Mouse (Mus musculus) heart, postnatal 0 days (tissue): Measurements from ENCODE around the gene Polr3h. TPM values are rescaled to one million over a fixed set of nuclear protein-coding genes. Genes with fewer than 3 reads are reported as not detected.
A peak's percentile ranks its signal among the peaks of the same experiment; 100 is the strongest.

ENCODE experiments used
- ATAC-seq: fragments of 200-750 bp; cut with Nextera tagmentation; 2 replicates; pipeline ENCODE4 v1.8.0; 2017; ENCODE audit warnings: low read depth, moderate number of reproducible peaks, moderate library complexity; ENCODE audit not compliant: insufficient read depth
- DNase-seq: peaks from one replicate; pipeline ENCODE4 v3.0.0-alpha.2; 2016; ENCODE audit warnings: low spot score
- H3K27ac ChIP-seq: fragments of 300-500 bp; sonication (generic); 2 replicates; pipeline ENCODE4 v1.5.1; 2014; ENCODE audit warnings: low read depth, mild to moderate bottlenecking
- H3K27me3 ChIP-seq: fragments of 300-500 bp; sonication (generic); 2 replicates; pipeline ENCODE4 v1.6.1; 2014; ENCODE audit warnings: low read length, mixed read lengths; ENCODE audit not compliant: control insufficient read depth, insufficient read depth
- H3K36me3 ChIP-seq: fragments of 300-500 bp; sonication (generic); replicated peaks from 2 replicates; pipeline ENCODE4 v1.6.1; 2014; ENCODE audit warnings: low read length, mixed read lengths; ENCODE audit not compliant: control insufficient read depth, insufficient read depth
- H3K4me1 ChIP-seq: fragments of 300-500 bp; sonication (generic); 2 replicates; pipeline ENCODE4 v1.6.1; 2014; ENCODE audit warnings: antibody characterized with exemption; ENCODE audit not compliant: control insufficient read depth, insufficient read depth
- H3K4me2 ChIP-seq: fragments of 300-500 bp; sonication (generic); 2 replicates; pipeline ENCODE4 v1.6.1; 2014; ENCODE audit warnings: low read depth, mild to moderate bottlenecking, low read length, moderate library complexity
- H3K4me3 ChIP-seq: fragments of 300-500 bp; sonication (generic); 2 replicates; pipeline ENCODE4 v1.5.1; 2014; ENCODE audit warnings: low read depth, low read length
- H3K9ac ChIP-seq: fragments of 300-500 bp; sonication (generic); replicated peaks from 2 replicates; pipeline ENCODE4 v1.6.1; 2014; ENCODE audit warnings: low read depth, low read length, mixed read lengths
- H3K9me3 ChIP-seq: fragments of 300-500 bp; sonication (generic); replicated peaks from 2 replicates; pipeline ENCODE4 v1.6.1; 2016; ENCODE audit warnings: low read length; ENCODE audit not compliant: control insufficient read depth
- CTCF ChIP-seq: IDR thresholded peaks from 2 replicates; pipeline ENCODE4 v1.5.1; 2016; ENCODE audit warnings: antibody characterized with exemption, control low read depth, low read depth
- EP300 ChIP-seq: IDR thresholded peaks from 2 replicates; pipeline ENCODE4 v1.6.1; 2016; ENCODE audit warnings: antibody characterized with exemption, low read depth
- whole genome bisulfite sequencing: fragments of 180-500 bp; shearing (Covaris S2); extraction: QIAGEN DNeasy Blood & Tissue Kit; methylation state at CpG from one replicate; pipeline ENCODE4 v1.1.7; 2014; 5-methylcytosine and 5-hydroxymethylcytosine counted together
- polyA plus RNA-seq: library from polyadenylated mRNA; unstranded; fragments of >200 nt; fragmentation: Nextera tagmentation; extraction: Ambion mirVana; gene quantifications from 2 replicates; pipeline ENCODE4 v1.2.1, GENCODE M21; 2015
- total RNA-seq: library from RNA; depleted of rRNA; stranded (reverse); fragments of >200 nt; gene quantifications from 2 replicates; pipeline ENCODE4 v1.2.3, GENCODE M21; 2014; ENCODE audit warnings: low replicate concordance

Polr3h gene
- total and polyA plus RNA-seq, 2 experiments from 2014 or later = 14.8 to 321 TPM

DNA sequence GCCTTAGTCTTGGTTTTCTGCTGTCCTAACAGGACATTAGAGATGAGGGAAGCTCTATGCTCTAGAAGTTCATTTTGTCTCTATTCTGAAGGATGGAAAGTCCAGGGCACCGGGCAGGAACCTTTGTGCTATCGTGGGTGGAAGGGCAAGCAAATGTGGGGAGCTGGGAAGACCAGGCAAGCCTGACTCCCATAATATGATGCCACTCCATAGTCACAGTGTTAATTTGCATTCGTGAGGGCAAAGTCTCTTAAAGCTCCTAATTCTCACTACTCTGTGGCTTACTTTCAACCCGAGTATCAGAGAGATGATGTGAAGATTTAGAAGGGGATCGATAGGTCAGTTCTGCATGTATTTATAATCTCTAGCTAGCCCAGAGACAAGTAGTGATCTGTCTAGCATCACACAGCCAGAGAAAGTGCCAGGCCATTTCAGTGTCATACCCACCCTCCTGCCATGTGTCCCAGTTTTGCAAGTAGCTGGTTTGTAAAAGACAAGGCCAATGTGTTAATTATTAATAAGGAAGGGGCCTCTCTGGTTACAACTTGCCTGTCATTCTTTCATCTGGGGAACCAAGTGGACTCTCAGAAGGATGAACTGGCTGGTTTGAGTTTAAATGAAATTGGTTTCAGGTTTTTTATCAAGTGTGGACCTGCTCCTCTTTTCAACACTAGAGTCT, 28.3 kb downstream of the Polr3h start:
- Histone ChIP-seq H3K9me3 (no peaks in the 10 kb centered on the region), H3K27me3 (no peaks in the 10 kb centered on the region), H3K9ac (no peak overlapping the region), H3K36me3 (peaks cover 71% of the 10 kb centered on the region), H3K4me3 (no peak overlapping the region), H3K27ac (0 out of 2 replicates have a peak overlapping the region, but pooled peaks have one; percentile 49), H3K4me1 (peaks cover 9% of the 10 kb centered on the region; the same call in 1 of the 2 replicates), H3K4me2 (no peak overlapping the region)
- 90% methylated on average over 5 of the region's 5 CpGs for whole genome bisulfite sequencing
- TF ChIP-seq CTCF (no peak), EP300 (no peak)
- ATAC-seq (no peak), DNase-seq (no peak)

DNA sequence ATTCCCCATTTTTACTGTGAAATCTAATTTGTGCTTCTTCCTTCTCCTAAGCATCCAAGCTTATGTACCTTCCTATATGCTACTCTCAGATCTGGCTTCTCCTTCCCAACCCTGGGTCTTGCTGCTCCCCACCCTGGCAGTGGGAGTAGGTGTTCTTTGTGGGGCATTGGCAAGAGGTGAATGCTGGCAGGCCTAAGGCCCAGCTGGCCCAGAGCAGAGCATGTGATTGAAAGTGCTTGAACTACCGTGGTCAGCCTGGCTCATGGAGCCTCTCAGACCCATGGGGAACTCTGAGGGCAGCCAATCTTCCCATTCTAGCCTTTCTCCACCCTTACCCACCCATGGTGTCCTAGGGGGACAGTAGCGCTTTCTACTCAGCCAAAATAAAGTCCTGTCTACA, 29.6 kb downstream of the Polr3h start:
- H3K4me2 ChIP-seq = no peak overlapping the region
- H3K27ac ChIP-seq = no peak overlapping the region
- H3K4me1 ChIP-seq = peaks cover 9% of the 10 kb centered on the region; the same call in 1 of the 2 replicates
- 51% methylated on average over 2 of the region's 2 CpGs for WGBS
- H3K9me3 ChIP-seq = no peaks in the 10 kb centered on the region
- no peak for ATAC-seq
- H3K9ac ChIP-seq = no peak overlapping the region
- no peak for TF ChIP-seq EP300
- no peak for TF ChIP-seq CTCF
- no peaks in the 10 kb centered on the region for H3K27me3 ChIP-seq
- H3K4me3 ChIP-seq = no peak overlapping the region
- DNase-seq = no peak
- H3K36me3 ChIP-seq = peaks cover 69% of the 10 kb centered on the region

GRCm38 (mm10) chr15:81894002-81894401, 32.0 kb downstream of the Polr3h start:
- Histone ChIP-seq H3K9ac (no peak overlapping the region), H3K4me1 (peaks cover 4% of the 10 kb centered on the region; the same call in 1 of the 2 replicates), H3K4me2 (no peak overlapping the region), H3K27me3 (no peaks in the 10 kb centered on the region), H3K36me3 (peaks cover 72% of the 10 kb centered on the region), H3K27ac (no peak overlapping the region), H3K4me3 (no peak overlapping the region), H3K9me3 (no peaks in the 10 kb centered on the region)
- 63% methylated on average over 1 of the region's 1 CpGs for WGBS
- TF ChIP-seq CTCF (no peak), EP300 (no peak)
- ATAC-seq (no peak), DNase-seq (no peak)

DNA sequence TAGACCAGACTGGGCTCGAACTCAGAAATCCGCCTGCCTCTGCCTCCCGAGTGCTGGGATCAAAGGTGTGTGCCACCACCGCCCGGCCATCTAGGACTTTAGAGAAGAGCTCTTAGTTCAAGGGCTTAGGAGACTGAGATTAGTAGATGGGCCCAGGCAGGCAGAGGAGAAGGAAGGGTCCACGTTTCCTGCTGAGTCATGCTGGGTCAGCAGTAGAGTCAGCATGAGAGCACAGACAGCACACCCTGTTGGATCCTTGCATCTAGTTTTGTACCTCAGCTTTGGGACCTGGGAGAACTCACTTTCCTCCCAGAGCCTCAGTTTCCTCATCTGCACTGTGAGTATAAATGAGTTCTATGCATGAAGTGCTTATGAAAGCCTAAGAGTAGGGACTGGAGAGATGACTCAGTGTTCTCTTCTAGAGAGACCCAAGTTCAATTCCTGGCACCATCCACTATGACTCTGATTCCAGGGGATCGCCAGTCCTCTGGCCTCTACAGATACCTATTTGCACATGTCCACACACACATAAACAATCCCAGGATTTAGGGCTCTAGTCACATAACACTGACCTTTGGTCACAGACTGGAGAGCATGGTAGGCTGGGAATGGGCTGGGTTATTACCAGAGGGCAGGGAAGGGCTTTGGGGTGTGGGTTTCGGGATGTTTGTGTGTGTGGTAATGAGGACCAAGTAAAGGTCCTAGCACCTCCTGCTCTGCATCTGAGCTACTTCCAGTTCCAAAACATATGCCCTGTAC, 34.0 kb downstream of the Polr3h start:
- no peak overlapping the region for H3K4me2 ChIP-seq
- H3K4me1 ChIP-seq = 0 out of 2 replicates have a peak, but pooled peaks cover 3% of the 10 kb centered on the region
- peaks cover 75% of the 10 kb centered on the region for H3K36me3 ChIP-seq
- no peak overlapping the region for H3K4me3 ChIP-seq
- no peak overlapping the region for H3K9ac ChIP-seq
- no peaks in the 10 kb centered on the region for H3K9me3 ChIP-seq
- ATAC-seq (no peak), DNase-seq (no peak)
- TF ChIP-seq EP300 (no peak), CTCF (no peak)
- H3K27ac ChIP-seq = no peak overlapping the region
- H3K27me3 ChIP-seq = no peaks in the 10 kb centered on the region
- 81% methylated on average over 8 of the region's 8 CpGs for WGBS

DNA sequence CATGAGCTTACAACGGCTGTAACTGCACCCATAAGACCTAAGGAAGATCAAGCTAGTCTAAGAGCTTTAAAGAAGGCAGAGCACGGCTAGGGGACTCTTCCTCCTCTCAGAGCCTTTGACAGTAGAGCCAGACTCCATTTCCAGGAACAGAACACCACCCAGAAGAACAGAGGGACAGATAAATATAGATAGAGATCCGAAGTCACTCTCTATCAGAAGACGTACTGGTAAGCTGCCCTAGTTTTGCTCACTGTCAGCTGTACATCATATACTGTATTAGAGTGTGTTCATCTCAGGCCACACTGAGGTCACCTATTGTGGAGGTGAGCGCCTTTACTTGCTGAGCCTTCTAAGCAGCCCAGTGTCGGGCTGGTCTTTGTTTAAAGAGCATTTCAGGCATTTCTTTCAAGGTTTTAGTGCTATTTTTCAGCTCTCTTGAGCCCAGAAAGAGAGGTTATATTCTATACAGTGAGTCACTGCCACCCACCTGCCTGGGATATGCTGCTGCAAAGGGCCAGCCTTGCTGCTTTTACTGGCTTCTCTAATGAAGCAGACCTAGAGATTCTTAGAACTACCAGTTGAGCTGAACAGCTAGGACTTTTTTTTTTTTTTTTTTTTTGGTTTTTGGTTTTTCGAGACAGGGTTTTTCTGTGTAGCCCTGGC, 34.8 kb downstream of the Polr3h start:
- Histone ChIP-seq H3K9me3 (no peaks in the 10 kb centered on the region), H3K4me1 (0 out of 2 replicates have a peak, but pooled peaks cover 3% of the 10 kb centered on the region), H3K27ac (no peak overlapping the region), H3K27me3 (no peaks in the 10 kb centered on the region), H3K36me3 (peaks cover 68% of the 10 kb centered on the region), H3K4me2 (no peak overlapping the region), H3K9ac (no peak overlapping the region), H3K4me3 (no peak overlapping the region)
- TF ChIP-seq EP300 = no peak
- no peak for TF ChIP-seq CTCF
- no peak for DNase-seq
- ATAC-seq = no peak
- 78% methylated on average over 7 of the region's 7 CpGs for WGBS
